Mouse (Mus musculus) embryonic facial prominence, embryonic 12.5 days (tissue): Measurements from ENCODE around the gene Asap2. TPM values are rescaled to one million over a fixed set of nuclear protein-coding genes. Genes with fewer than 3 reads are reported as not detected.

Experiments used
- ATAC-seq: fragments of 200-750 bp; cut with Nextera tagmentation; 2 replicates; pipeline ENCODE4 v1.8.0; 2017; ENCODE audit not compliant: insufficient number of reproducible peaks, insufficient read depth, low FRiP score, low TSS enrichment
- H3K27ac ChIP-seq: fragments of 300-500 bp; sonication (generic); 2 replicates; pipeline ENCODE4 v1.5.1; 2016; ENCODE audit warnings: mild to moderate bottlenecking
- H3K27me3 ChIP-seq: fragments of 300-500 bp; sonication (generic); 2 replicates; pipeline ENCODE4 v1.6.1; 2016; ENCODE audit warnings: mild to moderate bottlenecking, moderate library complexity
- H3K36me3 ChIP-seq: fragments of 300-500 bp; sonication (generic); 2 replicates; pipeline ENCODE4 v1.6.1; 2016; ENCODE audit warnings: mild to moderate bottlenecking
- H3K4me1 ChIP-seq: fragments of 300-500 bp; sonication (generic); 2 replicates; pipeline ENCODE4 v1.6.1; 2016
- H3K4me2 ChIP-seq: fragments of 300-500 bp; sonication (generic); replicated peaks from 2 replicates; pipeline ENCODE4 v1.6.1; 2016; ENCODE audit warnings: mild to moderate bottlenecking, moderate library complexity
- H3K4me3 ChIP-seq: fragments of 300-500 bp; sonication (generic); 2 replicates; pipeline ENCODE4 v1.5.1; 2016; ENCODE audit warnings: mild to moderate bottlenecking
- H3K9ac ChIP-seq: fragments of 300-500 bp; sonication (generic); 2 replicates; pipeline ENCODE4 v1.6.1; 2016; ENCODE audit warnings: mild to moderate bottlenecking, moderate library complexity
- H3K9me3 ChIP-seq: fragments of 300-500 bp; sonication (generic); 2 replicates; pipeline ENCODE4 v1.6.1; 2016; ENCODE audit warnings: mild to moderate bottlenecking, moderate library complexity
- WGBS: fragments of 180-500 bp; shearing (Covaris S2); methylation state at CpG from one replicate; pipeline ENCODE4 v1.1.7; 2016; 5-methylcytosine and 5-hydroxymethylcytosine counted together
- polyA plus RNA-seq: library from polyadenylated mRNA; unstranded; fragments of >200 nt; fragmentation: Nextera tagmentation; extraction: Ambion mirVana; gene quantifications from 2 replicates; pipeline ENCODE4 v1.2.1, GENCODE M21; 2016

Asap2 gene
- polyA plus RNA-seq, 1 experiment from 2014 or later = 17.0 TPM

- Histone ChIP-seq H3K27ac (no peak overlapping the region), H3K36me3 (peaks cover 44% of the 10 kb centered on the region), H3K9me3 (no peaks in the 10 kb centered on the region), H3K4me3 (no peak overlapping the region), H3K9ac (no peak overlapping the region), H3K27me3 (no peaks in the 10 kb centered on the region), H3K4me2 (no peak overlapping the region), H3K4me1 (no peaks in the 10 kb centered on the region)
- 69% methylated on average over 8 of the region's 8 CpGs for WGBS
- ATAC-seq = no peak
Measured at GRCm38 (mm10) chr12:21225358-21225757, 235.1 kb downstream of the Asap2 start.

DNA sequence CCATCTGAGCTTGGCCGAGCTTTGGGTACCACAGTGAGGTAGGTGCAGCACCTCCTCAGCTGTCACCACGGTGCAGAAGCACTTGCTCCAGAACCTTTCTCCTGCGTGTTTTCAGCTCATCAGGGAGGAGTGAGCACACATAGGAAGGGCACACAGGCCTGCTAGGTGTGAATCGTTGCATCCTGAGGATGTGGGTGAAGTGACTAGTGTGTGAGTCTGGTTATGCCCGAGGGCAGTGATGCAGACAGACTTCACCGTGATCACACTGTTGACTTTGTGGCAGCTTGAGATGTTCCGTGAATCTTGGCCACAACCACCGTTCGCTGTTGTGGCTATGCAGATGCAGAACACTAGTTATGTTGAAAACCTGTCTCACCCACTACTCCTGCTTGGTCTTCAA lies 236.1 kb downstream of the Asap2 start:
- no peak overlapping the region for H3K4me3 ChIP-seq
- no peak overlapping the region for H3K4me2 ChIP-seq
- no peaks in the 10 kb centered on the region for H3K4me1 ChIP-seq
- H3K9me3 ChIP-seq = no peaks in the 10 kb centered on the region
- peaks cover 41% of the 10 kb centered on the region for H3K36me3 ChIP-seq
- no peak overlapping the region for H3K9ac ChIP-seq
- WGBS = 79% methylated on average over 9 of the region's 9 CpGs
- H3K27ac ChIP-seq = no peak overlapping the region
- no peaks in the 10 kb centered on the region for H3K27me3 ChIP-seq
- ATAC-seq = no peak

GRCm38 (mm10) chr12:21227076-21227980 lies 237.1 kb downstream of the Asap2 start:
- ATAC-seq = no peak
- H3K4me2 ChIP-seq = no peak overlapping the region
- H3K27me3 ChIP-seq = no peaks in the 10 kb centered on the region
- no peak overlapping the region for H3K4me3 ChIP-seq
- no peaks in the 10 kb centered on the region for H3K4me1 ChIP-seq
- H3K27ac ChIP-seq = no peak overlapping the region
- no peaks in the 10 kb centered on the region for H3K9me3 ChIP-seq
- peaks cover 43% of the 10 kb centered on the region for H3K36me3 ChIP-seq
- no peak overlapping the region for H3K9ac ChIP-seq
- 66% methylated on average over 6 of the region's 6 CpGs for WGBS

GRCm38 (mm10) chr12:21228650-21229049 lies 238.4 kb downstream of the Asap2 start:
- no peak overlapping the region for H3K27ac ChIP-seq
- H3K27me3 ChIP-seq = no peaks in the 10 kb centered on the region
- H3K9ac ChIP-seq = no peak overlapping the region
- no peak for ATAC-seq
- 91% methylated on average over 4 of the region's 4 CpGs for WGBS
- peaks cover 54% of the 10 kb centered on the region for H3K36me3 ChIP-seq
- no peak overlapping the region for H3K4me2 ChIP-seq
- H3K4me3 ChIP-seq = no peak overlapping the region
- no peaks in the 10 kb centered on the region for H3K9me3 ChIP-seq
- H3K4me1 ChIP-seq = no peaks in the 10 kb centered on the region

DNA sequence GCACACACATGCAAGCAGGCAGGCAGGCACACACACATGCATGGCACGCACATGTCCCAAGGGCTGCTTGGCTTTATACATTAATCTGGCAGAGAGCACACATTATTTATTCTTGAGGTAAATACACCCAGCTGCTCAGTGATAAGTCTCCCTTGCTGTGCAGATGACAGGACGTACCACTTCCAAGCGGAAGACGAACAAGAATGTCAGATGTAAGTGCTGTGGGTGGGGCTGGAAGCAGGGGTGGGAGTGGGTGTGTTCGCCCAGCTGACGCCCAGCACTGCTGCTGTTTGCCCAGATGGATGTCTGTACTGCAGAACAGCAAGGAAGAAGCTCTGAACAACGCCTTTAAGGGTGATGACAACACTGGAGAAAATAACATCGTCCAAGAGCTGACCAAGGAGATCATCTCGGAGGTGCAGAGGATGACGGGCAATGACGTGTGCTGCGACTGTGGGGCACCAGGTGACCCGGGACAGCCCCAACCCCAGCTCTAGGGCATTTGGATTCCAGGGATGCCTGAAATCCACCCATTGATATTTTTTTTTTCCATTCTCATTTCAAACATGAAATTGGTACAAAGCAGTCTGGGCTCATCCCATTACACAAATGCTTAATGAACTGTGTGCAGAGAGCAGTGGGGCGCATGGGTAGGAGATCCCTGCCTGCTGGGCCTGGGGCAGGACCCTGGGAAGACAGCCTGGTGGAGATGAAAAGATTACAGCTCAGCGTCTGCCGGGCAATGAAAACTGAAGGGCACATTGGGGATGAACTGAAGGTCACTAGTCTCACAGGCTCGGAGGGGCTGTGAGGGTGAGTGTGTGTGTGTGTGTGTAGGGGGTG lies 239.0 kb downstream of the Asap2 start:
- no peak for ATAC-seq
- WGBS = 82% methylated on average over 17 of the region's 17 CpGs
- H3K36me3 ChIP-seq = peaks cover 53% of the 10 kb centered on the region

GRCm38 (mm10) chr12:21233727-21234126 lies 243.5 kb downstream of the Asap2 start:
- Histone ChIP-seq H3K27ac (no peak overlapping the region), H3K9ac (no peak overlapping the region), H3K36me3 (peaks cover 75% of the 10 kb centered on the region), H3K4me1 (no peaks in the 10 kb centered on the region), H3K27me3 (no peaks in the 10 kb centered on the region), H3K4me2 (no peak overlapping the region), H3K4me3 (no peak overlapping the region), H3K9me3 (no peaks in the 10 kb centered on the region)
- WGBS = 91% methylated on average over 7 of the region's 7 CpGs
- no peak for ATAC-seq

More for the DNA sequence above, 239.0 kb downstream of the Asap2 start:
- Histone ChIP-seq H3K4me3 (no peak overlapping the region), H3K9ac (no peak overlapping the region), H3K4me2 (no peak overlapping the region), H3K9me3 (no peaks in the 10 kb centered on the region), H3K27me3 (no peaks in the 10 kb centered on the region), H3K27ac (no peak overlapping the region), H3K4me1 (no peaks in the 10 kb centered on the region)

DNA sequence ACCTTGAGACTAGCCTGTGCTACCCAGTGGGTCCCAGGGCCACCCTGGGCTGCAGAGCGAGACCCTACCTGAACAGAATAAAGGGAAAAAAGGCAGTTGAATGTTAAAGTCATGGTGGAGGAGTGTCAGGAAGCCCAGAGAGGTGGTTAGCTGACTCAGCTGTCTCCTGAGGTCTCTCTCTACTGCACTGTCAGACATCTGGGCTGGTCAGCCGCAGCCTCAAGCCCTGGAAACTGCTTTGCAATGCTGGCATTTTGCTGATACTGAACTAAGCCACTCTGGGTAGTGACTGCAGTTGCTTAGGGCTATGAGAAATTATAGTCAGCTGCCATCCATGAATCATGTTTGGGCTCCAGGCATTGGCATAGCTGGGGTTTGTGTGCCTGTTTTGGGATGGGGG lies 244.3 kb downstream of the Asap2 start:
- H3K36me3 ChIP-seq = peaks cover 77% of the 10 kb centered on the region
- no peaks in the 10 kb centered on the region for H3K27me3 ChIP-seq
- ATAC-seq = no peak
- H3K9me3 ChIP-seq = no peaks in the 10 kb centered on the region
- H3K4me1 ChIP-seq = no peaks in the 10 kb centered on the region
- H3K4me3 ChIP-seq = no peak overlapping the region
- H3K4me2 ChIP-seq = no peak overlapping the region
- no peak overlapping the region for H3K27ac ChIP-seq
- H3K9ac ChIP-seq = no peak overlapping the region
- WGBS = 90% methylated on average over 2 of the region's 2 CpGs

GRCm38 (mm10) chr12:21241965-21242364 lies 251.7 kb downstream of the Asap2 start:
- Histone ChIP-seq H3K27ac (no peak overlapping the region), H3K4me1 (no peaks in the 10 kb centered on the region), H3K4me2 (no peak overlapping the region), H3K4me3 (no peak overlapping the region), H3K36me3 (peaks cover 73% of the 10 kb centered on the region), H3K9me3 (no peaks in the 10 kb centered on the region), H3K27me3 (no peaks in the 10 kb centered on the region), H3K9ac (no peak overlapping the region)
- 85% methylated on average over 3 of the region's 3 CpGs for WGBS
- no peak for ATAC-seq

GRCm38 (mm10) chr12:21244375-21244960 lies 254.2 kb downstream of the Asap2 start:
- no peak overlapping the region for H3K4me2 ChIP-seq
- no peak overlapping the region for H3K4me3 ChIP-seq
- WGBS = 93% methylated on average over 11 of the region's 11 CpGs
- no peak for ATAC-seq
- no peak overlapping the region for H3K27ac ChIP-seq
- H3K4me1 ChIP-seq = no peaks in the 10 kb centered on the region
- no peak overlapping the region for H3K9ac ChIP-seq
- H3K27me3 ChIP-seq = no peaks in the 10 kb centered on the region
- H3K9me3 ChIP-seq = no peaks in the 10 kb centered on the region
- peaks cover 73% of the 10 kb centered on the region for H3K36me3 ChIP-seq

GRCm38 (mm10) chr12:21247711-21248392 lies 257.6 kb downstream of the Asap2 start:
- Histone ChIP-seq H3K27me3 (no peaks in the 10 kb centered on the region), H3K4me1 (no peaks in the 10 kb centered on the region), H3K4me2 (no peak overlapping the region), H3K36me3 (peaks cover 84% of the 10 kb centered on the region), H3K9me3 (no peaks in the 10 kb centered on the region), H3K27ac (no peak overlapping the region), H3K4me3 (no peak overlapping the region), H3K9ac (no peak overlapping the region)
- no peak for ATAC-seq
- 73% methylated on average over 7 of the region's 7 CpGs for WGBS

DNA sequence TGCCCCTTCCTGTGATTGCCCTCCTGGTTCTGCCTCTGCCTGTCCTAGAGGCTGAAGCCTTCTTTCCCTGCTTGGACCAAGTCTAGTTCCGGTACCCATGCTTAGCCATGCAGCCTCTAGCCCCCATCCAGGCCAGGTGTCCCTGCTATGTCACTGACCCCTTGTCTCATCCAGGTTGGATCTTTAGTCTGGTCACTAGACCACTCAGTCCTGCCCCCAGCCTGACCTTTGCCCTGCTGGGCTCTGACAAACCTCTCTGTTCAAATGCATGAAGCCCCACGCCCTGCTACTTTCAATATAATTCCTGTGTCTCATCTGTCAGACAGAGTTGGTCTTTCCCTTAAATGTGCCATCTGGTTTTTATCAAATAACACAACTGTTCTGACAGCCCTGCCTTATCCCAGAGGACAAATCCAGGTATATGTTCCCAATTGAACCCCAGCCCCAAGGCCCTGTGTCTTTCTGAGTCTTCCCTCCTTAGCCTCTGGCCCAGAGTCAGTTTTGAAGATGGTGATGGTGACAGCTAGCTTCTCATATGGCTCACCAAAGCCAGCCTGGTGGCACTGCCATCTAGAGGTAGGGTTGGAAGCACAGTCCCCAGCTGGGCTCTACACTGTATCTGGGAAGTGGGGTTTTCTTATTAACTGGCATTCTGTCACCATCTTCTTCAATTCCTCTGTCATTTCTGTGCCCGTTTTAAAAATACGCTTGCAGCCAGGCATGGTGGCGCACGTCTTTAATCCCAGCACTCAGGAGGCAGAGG lies 270.4 kb downstream of the Asap2 start:
- no peak for ATAC-seq
- Histone ChIP-seq H3K9ac (no peak overlapping the region), H3K4me1 (no peaks in the 10 kb centered on the region), H3K4me3 (no peak overlapping the region), H3K9me3 (no peaks in the 10 kb centered on the region), H3K27ac (no peak overlapping the region), H3K36me3 (peaks cover 70% of the 10 kb centered on the region), H3K27me3 (no peaks in the 10 kb centered on the region), H3K4me2 (no peak overlapping the region)
- 89% methylated on average over 6 of the region's 6 CpGs for WGBS
